Mouse (Mus musculus) adrenal gland, adult (tissue): ENCODE measurements around the gene Usp43.

ENCODE experiments used
- DNase-seq, 2 experiments: peaks; one replicate each; pipeline ENCODE4 v3.0.0; 2022 to 2023; ENCODE audit warnings: low spot score in 1 of 2; ENCODE audit not compliant: inconsistent age in 2 of 2

Gene Usp43

GRCm38 (mm10) chr11:67921827-67922754 lies at the start of gene Usp43:
Usp43 (minus strand) TSS chr11:67922153.
- DNase-seq = peak; percentile 55 to 79

- DNase-seq = no peak
These were observed 45.9 kb upstream of the Usp43 start for GRCm38 (mm10) chr11:67967831-67968230.

GRCm38 (mm10) chr11:67965905-67966878 lies 44.2 kb upstream of the Usp43 start, which contains the start of gene Stx8:
Stx8 (plus strand) TSS chr11:67966193.
- peak; percentile 92 to 97 for DNase-seq

- DNase-seq = peak; percentile 88 to 95
These were observed 43.4 kb upstream of the Usp43 start, which contains the start of gene Cfap52 for GRCm38 (mm10) chr11:67965242-67965883. Cfap52 (minus strand) TSS chr11:67965651.

GRCm38 (mm10) chr11:67964110-67964509 lies 42.2 kb upstream of the Usp43 start:
- no peak for DNase-seq

GRCm38 (mm10) chr11:67954413-67954812 lies 32.5 kb upstream of the Usp43 start:
- no peak for DNase-seq

GRCm38 (mm10) chr11:67953604-67954003 lies 31.7 kb upstream of the Usp43 start:
- DNase-seq = peak in 1 of 2 experiments; percentile 46

- DNase-seq = no peak
These were observed 27.5 kb upstream of the Usp43 start for GRCm38 (mm10) chr11:67949475-67949874.

- no peak for DNase-seq
These were observed 26.3 kb upstream of the Usp43 start for GRCm38 (mm10) chr11:67948229-67948628.

GRCm38 (mm10) chr11:67932156-67932555 lies 10.2 kb upstream of the Usp43 start:
- DNase-seq = no peak

- DNase-seq = no peak
These were observed 4.5 kb upstream of the Usp43 start for GRCm38 (mm10) chr11:67926348-67927055.

GRCm38 (mm10) chr11:67925000-67925399 lies 3.0 kb upstream of the Usp43 start:
- no peak for DNase-seq

- DNase-seq = no peak
These were observed 1.8 kb upstream of the Usp43 start for GRCm38 (mm10) chr11:67923720-67924119.

GRCm38 (mm10) chr11:67922755-67923125 lies 787 bp upstream of the Usp43 start:
- peak; percentile 54 to 79 for DNase-seq

GRCm38 (mm10) chr11:67921091-67921826 lies 694 bp downstream of the Usp43 start:
- peak; percentile 37 to 76 for DNase-seq

- peak in 1 of 2 experiments; percentile 80 for DNase-seq
These were observed 1.6 kb downstream of the Usp43 start for GRCm38 (mm10) chr11:67920226-67920960.

- peak in 1 of 2 experiments; percentile 50 for DNase-seq
These were observed 2.4 kb downstream of the Usp43 start for GRCm38 (mm10) chr11:67919593-67919992.

GRCm38 (mm10) chr11:67917126-67917525 lies 4.8 kb downstream of the Usp43 start:
- no peak for DNase-seq

- DNase-seq = no peak
These were observed 10.9 kb downstream of the Usp43 start for GRCm38 (mm10) chr11:67911074-67911473.
